Mouse (Mus musculus): ENCODE data around the gene Cacna1h. TPM values are rescaled to one million over a fixed set of nuclear protein-coding genes. Genes with fewer than 3 reads are reported as not detected.
A peak's percentile ranks its signal among the peaks of the same experiment; 100 is the strongest.

Cacna1h gene
- total RNA-seq, 4 experiments from 2014 or later, result 117 to 206 (median 157) TPM

- DNase-seq, result no peak
Observed at GRCm38 (mm10) chr17:25406011-25406441, 27.6 kb downstream of the Cacna1h start.

- DNase-seq, result no peak
Observed at GRCm38 (mm10) chr17:25405224-25405895, 28.2 kb downstream of the Cacna1h start.

- DNase-seq, result no peak
Observed at GRCm38 (mm10) chr17:25404190-25404589, 29.4 kb downstream of the Cacna1h start.

- no peak for DNase-seq
Observed at GRCm38 (mm10) chr17:25402224-25402623, 31.4 kb downstream of the Cacna1h start.

GRCm38 (mm10) chr17:25401491-25401890 lies 32.1 kb downstream of the Cacna1h start:
- no peak for DNase-seq

- no peak for DNase-seq
Observed at GRCm38 (mm10) chr17:25400443-25400842, 33.1 kb downstream of the Cacna1h start.

GRCm38 (mm10) chr17:25398520-25398838 lies 35.1 kb downstream of the Cacna1h start:
- no peak for DNase-seq

- peak; percentile 69 for DNase-seq
Observed at GRCm38 (mm10) chr17:25397804-25398519, 35.6 kb downstream of the Cacna1h start.

- peak; percentile 63 for DNase-seq
Observed at GRCm38 (mm10) chr17:25394526-25394925, 39.1 kb downstream of the Cacna1h start.

- DNase-seq, result no peak
Observed at GRCm38 (mm10) chr17:25374011-25374410, 59.6 kb downstream of the Cacna1h start.

- peak; percentile 73 for DNase-seq
Observed at GRCm38 (mm10) chr17:25372491-25372890, 61.1 kb downstream of the Cacna1h start.

GRCm38 (mm10) chr17:25368973-25369372 lies 64.6 kb downstream of the Cacna1h start, which contains the start of gene Tpsg1:
Gene Tpsg1, plus strand, starts transcription at chr17:25369273.
- no peak for DNase-seq

GRCm38 (mm10) chr17:25366005-25366404 lies 67.6 kb downstream of the Cacna1h start, which contains the start of gene Tpsb2:
Gene Tpsb2, plus strand, starts transcription at chr17:25366305.
- DNase-seq, result no peak

- no peak for DNase-seq
Observed at GRCm38 (mm10) chr17:25363726-25364125, 69.9 kb downstream of the Cacna1h start.

- no peak for DNase-seq
Observed at GRCm38 (mm10) chr17:25361291-25361690, 72.3 kb downstream of the Cacna1h start.

GRCm38 (mm10) chr17:25345462-25345861 lies 88.1 kb downstream of the Cacna1h start, which contains the start of gene Tpsab1:
Gene Tpsab1, minus strand, starts transcription at chr17:25345562.
- no peak for DNase-seq

GRCm38 (mm10) chr17:25341490-25341889 lies 92.1 kb downstream of the Cacna1h start:
- no peak for DNase-seq

GRCm38 (mm10) chr17:25340003-25340402 lies 93.6 kb downstream of the Cacna1h start:
- DNase-seq, result no peak

GRCm38 (mm10) chr17:25338218-25338617 lies 95.4 kb downstream of the Cacna1h start:
- no peak for DNase-seq

- DNase-seq, result peak; percentile 22
Observed at GRCm38 (mm10) chr17:25333943-25334342, 99.6 kb downstream of the Cacna1h start.

GRCm38 (mm10) chr17:25332321-25332720 lies 101.3 kb downstream of the Cacna1h start:
- no peak for DNase-seq
